Mouse (Mus musculus): ENCODE data around the gene Csmd2. TPM values are rescaled to one million over a fixed set of nuclear protein-coding genes. Genes with fewer than 3 reads are reported as not detected.

Gene Csmd2
- total and polyA plus RNA-seq, 2 experiments from 2014 or later, result 9.1 to 48.2 TPM

- H3K9me3 ChIP-seq (ENCODE audit: low read length), result no peaks in the 10 kb centered on the region
- no peak for TF ChIP-seq CTCF (IDR thresholded peaks at IDR 0.05)
- WGBS, result 64% methylated on average over 2 of the region's 2 CpGs
- H3K27me3 ChIP-seq (ENCODE audit: insufficient read depth, low read length), result no peaks in the 10 kb centered on the region
- H3K4me3 ChIP-seq (ENCODE audit: low read depth, low read length), result no peak overlapping the region
- ATAC-seq (ENCODE audit: low FRiP score) (no peak), DNase-seq (ENCODE audit: low spot score) (no peak)
- no peak overlapping the region for H3K27ac ChIP-seq (ENCODE audit: low read depth, low read length)
- H3K36me3 ChIP-seq (ENCODE audit: insufficient read depth, low read length), result no peaks in the 10 kb centered on the region
- no peak overlapping the region for H3K4me2 ChIP-seq (ENCODE audit: low read depth, low read length, poor library complexity, severe bottlenecking)
- no peak overlapping the region for H3K9ac ChIP-seq (replicated peaks; ENCODE audit: low read length, poor library complexity, severe bottlenecking)
- 0 out of 2 replicates have a peak, but pooled peaks cover 3% of the 10 kb centered on the region for H3K4me1 ChIP-seq (ENCODE audit: insufficient read depth, low read length)
These were observed 173.0 kb downstream of the Csmd2 start for GRCm38 (mm10) chr4:128160656-128161055.

GRCm38 (mm10) chr4:128170181-128170580, 182.5 kb downstream of the Csmd2 start:
- TF ChIP-seq CTCF (IDR thresholded peaks at IDR 0.05), result no peak
- Histone ChIP-seq H3K27me3 (ENCODE audit: insufficient read depth, low read length) (no peaks in the 10 kb centered on the region), H3K27ac (ENCODE audit: low read depth, low read length) (no peak overlapping the region), H3K9ac (replicated peaks; ENCODE audit: low read length, poor library complexity, severe bottlenecking) (no peak overlapping the region), H3K4me3 (ENCODE audit: low read depth, low read length) (no peak overlapping the region), H3K4me1 (ENCODE audit: insufficient read depth, low read length) (no peaks in the 10 kb centered on the region), H3K4me2 (ENCODE audit: low read depth, low read length, poor library complexity, severe bottlenecking) (no peak overlapping the region), H3K36me3 (ENCODE audit: insufficient read depth, low read length) (no peaks in the 10 kb centered on the region), H3K9me3 (ENCODE audit: low read length) (no peaks in the 10 kb centered on the region)
- no peak for DNase-seq (ENCODE audit: low spot score)
- no peak for ATAC-seq (ENCODE audit: low FRiP score)
- 95% methylated on average over 8 of the region's 8 CpGs for WGBS

GRCm38 (mm10) chr4:128171233-128171632, 183.6 kb downstream of the Csmd2 start:
- Histone ChIP-seq H3K9me3 (ENCODE audit: low read length) (no peaks in the 10 kb centered on the region), H3K36me3 (ENCODE audit: insufficient read depth, low read length) (no peaks in the 10 kb centered on the region), H3K4me2 (ENCODE audit: low read depth, low read length, poor library complexity, severe bottlenecking) (no peak overlapping the region), H3K27ac (ENCODE audit: low read depth, low read length) (no peak overlapping the region), H3K9ac (replicated peaks; ENCODE audit: low read length, poor library complexity, severe bottlenecking) (no peak overlapping the region), H3K4me3 (ENCODE audit: low read depth, low read length) (no peak overlapping the region), H3K4me1 (ENCODE audit: insufficient read depth, low read length) (peaks cover 7% of the 10 kb centered on the region; the same call in 1 of the 2 replicates), H3K27me3 (ENCODE audit: insufficient read depth, low read length) (no peaks in the 10 kb centered on the region)
- peak; percentile 58 for DNase-seq (ENCODE audit: low spot score)
- 79% methylated on average over 9 of the region's 9 CpGs for WGBS
- no peak for ATAC-seq (ENCODE audit: low FRiP score)
- TF ChIP-seq CTCF (IDR thresholded peaks at IDR 0.05), result no peak

- TF ChIP-seq CTCF (IDR thresholded peaks at IDR 0.05), result no peak
- DNase-seq (ENCODE audit: low spot score) (no peak), ATAC-seq (ENCODE audit: low FRiP score) (no peak)
- H3K27ac ChIP-seq (ENCODE audit: low read depth, low read length), result no peak overlapping the region
- no peaks in the 10 kb centered on the region for H3K36me3 ChIP-seq (ENCODE audit: insufficient read depth, low read length)
- H3K9ac ChIP-seq (replicated peaks; ENCODE audit: low read length, poor library complexity, severe bottlenecking), result no peak overlapping the region
- WGBS, result 100% methylated on average over 1 of the region's 1 CpGs
- H3K4me1 ChIP-seq (ENCODE audit: insufficient read depth, low read length), result peaks cover 11% of the 10 kb centered on the region; the same call in 1 of the 2 replicates
- H3K9me3 ChIP-seq (ENCODE audit: low read length), result no peaks in the 10 kb centered on the region
- no peak overlapping the region for H3K4me2 ChIP-seq (ENCODE audit: low read depth, low read length, poor library complexity, severe bottlenecking)
- H3K4me3 ChIP-seq (ENCODE audit: low read depth, low read length), result no peak overlapping the region
- no peaks in the 10 kb centered on the region for H3K27me3 ChIP-seq (ENCODE audit: insufficient read depth, low read length)
These were observed 184.0 kb downstream of the Csmd2 start for GRCm38 (mm10) chr4:128171701-128172100.

- Histone ChIP-seq H3K27me3 (ENCODE audit: insufficient read depth, low read length) (no peaks in the 10 kb centered on the region), H3K27ac (ENCODE audit: low read depth, low read length) (no peak overlapping the region), H3K9ac (replicated peaks; ENCODE audit: low read length, poor library complexity, severe bottlenecking) (no peak overlapping the region), H3K36me3 (ENCODE audit: insufficient read depth, low read length) (no peaks in the 10 kb centered on the region), H3K9me3 (ENCODE audit: low read length) (no peaks in the 10 kb centered on the region), H3K4me2 (ENCODE audit: low read depth, low read length, poor library complexity, severe bottlenecking) (no peak overlapping the region), H3K4me3 (ENCODE audit: low read depth, low read length) (no peak overlapping the region), H3K4me1 (ENCODE audit: insufficient read depth, low read length) (peaks cover 22% of the 10 kb centered on the region)
- DNase-seq (ENCODE audit: low spot score) (peak; percentile 70), ATAC-seq (ENCODE audit: low FRiP score) (peak; percentile 44; the same call in 1 of the 2 replicates)
- WGBS, result 33% methylated on average over 8 of the region's 8 CpGs
- no peak for TF ChIP-seq CTCF (IDR thresholded peaks at IDR 0.05)
These were observed 191.3 kb downstream of the Csmd2 start for GRCm38 (mm10) chr4:128178974-128179373.

GRCm38 (mm10) chr4:128179581-128179980, 191.9 kb downstream of the Csmd2 start:
- no peak for ATAC-seq (ENCODE audit: low FRiP score)
- H3K4me2 ChIP-seq (ENCODE audit: low read depth, low read length, poor library complexity, severe bottlenecking), result no peak overlapping the region
- H3K9me3 ChIP-seq (ENCODE audit: low read length), result no peaks in the 10 kb centered on the region
- peak; percentile 51 for TF ChIP-seq CTCF (IDR thresholded peaks at IDR 0.05)
- H3K27ac ChIP-seq (ENCODE audit: low read depth, low read length), result no peak overlapping the region
- H3K36me3 ChIP-seq (ENCODE audit: insufficient read depth, low read length), result no peaks in the 10 kb centered on the region
- H3K9ac ChIP-seq (replicated peaks; ENCODE audit: low read length, poor library complexity, severe bottlenecking), result no peak overlapping the region
- WGBS, result 90% methylated on average over 2 of the region's 2 CpGs
- peaks cover 22% of the 10 kb centered on the region for H3K4me1 ChIP-seq (ENCODE audit: insufficient read depth, low read length)
- DNase-seq (ENCODE audit: low spot score), result no peak
- no peak overlapping the region for H3K4me3 ChIP-seq (ENCODE audit: low read depth, low read length)
- no peaks in the 10 kb centered on the region for H3K27me3 ChIP-seq (ENCODE audit: insufficient read depth, low read length)

Measured in midbrain, postnatal 0 days (tissue).